Mouse (Mus musculus) MEL (cell line): Measurements from ENCODE around the gene Cdkl5. TPM values are rescaled to one million over a fixed set of nuclear protein-coding genes. Genes with fewer than 3 reads are reported as not detected.

Source experiments
- DNase-seq: peaks from one replicate; pipeline ENCODE4 v3.0.0; 2011; ENCODE audit warnings: low read depth, low spot score
- H3K27ac ChIP-seq: 2 replicates; pipeline ENCODE4 v1.5.1; 2012; ENCODE audit warnings: low read depth, mild to moderate bottlenecking, control low read depth, low read length, moderate library complexity; ENCODE audit not compliant: control insufficient read depth
- H3K27me3 ChIP-seq, 2 experiments: fragments of 150-350 bp in 1 of 2; sonication (generic) in 1 of 2; 2 replicates each; pipeline ENCODE4 v1.6.1; 2012; ENCODE audit warnings: low read length in 2 of 2, mild to moderate bottlenecking in 2 of 2, improper control_type of control experiment in 1 of 2, moderate library complexity in 1 of 2; ENCODE audit not compliant: insufficient read depth in 2 of 2, control insufficient read depth in 1 of 2
- H3K36me3 ChIP-seq, 2 experiments: 2 replicates each; pipeline ENCODE4 v1.6.1; 2012 to 2014; ENCODE audit warnings: low read length in 2 of 2, improper control_type of control experiment in 1 of 2, inconsistent platforms in 1 of 2, mild to moderate bottlenecking in 1 of 2; ENCODE audit not compliant: insufficient read depth in 2 of 2, control insufficient read depth in 1 of 2
- H3K4me1 ChIP-seq, 2 experiments: fragments of 150-350 bp in 1 of 2; sonication (generic) in 1 of 2; 2 replicates each; pipeline ENCODE4 v1.6.1; 2012; ENCODE audit warnings: low read length in 2 of 2, improper control_type of control experiment in 1 of 2, mild to moderate bottlenecking in 1 of 2; ENCODE audit not compliant: insufficient read depth in 2 of 2, control insufficient read depth in 1 of 2
- H3K4me3 ChIP-seq, 2 experiments: fragments of 150-350 bp in 1 of 2; sonication (generic) in 1 of 2; 2 replicates each; pipeline ENCODE4 v1.5.1; 2012; ENCODE audit warnings: low read depth in 2 of 2, low read length in 2 of 2, mild to moderate bottlenecking in 2 of 2, moderate library complexity in 2 of 2, control low read depth in 1 of 2, improper control_type of control experiment in 1 of 2; ENCODE audit not compliant: control insufficient read depth in 1 of 2, insufficient read depth in 1 of 2
- H3K79me2 ChIP-seq: 2 replicates; pipeline ENCODE4 v1.6.1; 2012; ENCODE audit warnings: mild to moderate bottlenecking, low read length, moderate library complexity; ENCODE audit not compliant: control insufficient read depth, poor library complexity, insufficient read depth
- H3K9ac ChIP-seq: 2 replicates; pipeline ENCODE4 v1.6.1; 2012; ENCODE audit warnings: low read depth, mild to moderate bottlenecking, control low read depth, low read length, moderate library complexity; ENCODE audit not compliant: control insufficient read depth, poor library complexity, severe bottlenecking
- H3K9me3 ChIP-seq: fragments of 150-350 bp; sonication (generic); replicated peaks from 2 replicates; pipeline ENCODE4 v1.6.1; 2012; ENCODE audit warnings: mild to moderate bottlenecking, low read length, improper control_type of control experiment, moderate library complexity; ENCODE audit not compliant: insufficient read depth
- BHLHE40 ChIP-seq: IDR thresholded peaks from 2 replicates; pipeline ENCODE4 v1.6.1; 2012; ENCODE audit warnings: low read depth, mild to moderate bottlenecking, inconsistent platforms, low read length, improper control_type of control experiment, borderline replicate concordance
- CHD2 ChIP-seq: IDR thresholded peaks from 2 replicates; pipeline ENCODE4 v1.6.1; 2011; ENCODE audit warnings: low read length, improper control_type of control experiment
- CTCF ChIP-seq, 3 experiments: IDR thresholded peaks in 2 of 3; conservative IDR thresholded peaks in 1 of 3; 2 replicates each; pipeline ENCODE4 v1.5.1; 2011 to 2012; ENCODE audit warnings: low read length in 3 of 3, low read depth in 2 of 3, mild to moderate bottlenecking in 2 of 3, improper control_type of control experiment in 1 of 3, inconsistent platforms in 1 of 3, mixed read lengths in 1 of 3, moderate library complexity in 1 of 3; ENCODE audit not compliant: control insufficient read depth in 1 of 3, insufficient read depth in 1 of 3, poor library complexity in 1 of 3, severe bottlenecking in 1 of 3
- EP300 ChIP-seq, 2 experiments: IDR thresholded peaks; 2 replicates each; pipeline ENCODE4 v1.6.1; 2011; ENCODE audit warnings: improper control_type of control experiment in 2 of 2, low read length in 2 of 2, low read depth in 1 of 2, mild to moderate bottlenecking in 1 of 2
- ETS1 ChIP-seq: IDR thresholded peaks from 2 replicates; pipeline ENCODE4 v1.6.1; 2012; ENCODE audit warnings: low read depth, mild to moderate bottlenecking, inconsistent platforms, low read length, improper control_type of control experiment, moderate library complexity
- GATA1 ChIP-seq: IDR thresholded peaks from 2 replicates; pipeline ENCODE4 v1.6.1; 2011; ENCODE audit warnings: low read depth, low read length, improper control_type of control experiment
- HCFC1 ChIP-seq: IDR thresholded peaks from 2 replicates; pipeline ENCODE4 v1.6.1; 2012; ENCODE audit warnings: low read depth, mild to moderate bottlenecking, inconsistent platforms, low read length, improper control_type of control experiment, moderate library complexity
- JUND ChIP-seq: IDR thresholded peaks from 2 replicates; pipeline ENCODE4 v1.6.1; 2011; ENCODE audit warnings: low read depth, mild to moderate bottlenecking, improper control_type of control experiment, low read length
- KAT2A ChIP-seq: conservative IDR thresholded peaks from 2 replicates; pipeline ENCODE4 v1.6.1; 2012; ENCODE audit warnings: low read depth, low read length, improper control_type of control experiment, inconsistent platforms
- MAFK ChIP-seq: IDR thresholded peaks from 2 replicates; pipeline ENCODE4 v1.6.1; 2011; ENCODE audit warnings: low read depth, mild to moderate bottlenecking, low read length, improper control_type of control experiment, borderline replicate concordance
- MAX ChIP-seq: IDR thresholded peaks from 2 replicates; pipeline ENCODE4 v1.6.1; 2011; ENCODE audit warnings: low read length, improper control_type of control experiment
- MAZ ChIP-seq: IDR thresholded peaks from 2 replicates; pipeline ENCODE4 v1.6.1; 2012; ENCODE audit warnings: low read depth, mild to moderate bottlenecking, inconsistent platforms, low read length, improper control_type of control experiment
- MEF2A ChIP-seq: IDR thresholded peaks from 2 replicates; pipeline ENCODE4 v1.6.1; 2014; ENCODE audit warnings: low read depth, mild to moderate bottlenecking, inconsistent platforms, low read length, improper control_type of control experiment; ENCODE audit not compliant: poor library complexity, insufficient replicate concordance, severe bottlenecking; ENCODE audit errors: extremely low read depth
- MYB ChIP-seq: IDR thresholded peaks from 2 replicates; pipeline ENCODE4 v1.6.1; 2011; ENCODE audit warnings: mild to moderate bottlenecking, low read depth, low read length, improper control_type of control experiment
- NELFE ChIP-seq: IDR thresholded peaks from 2 replicates; pipeline ENCODE4 v1.6.1; 2011; ENCODE audit warnings: low read depth, low read length, improper control_type of control experiment
- POLR2A ChIP-seq, 2 experiments: IDR thresholded peaks; 2 replicates each; pipeline ENCODE4 v1.6.1; 2011 to 2012; ENCODE audit warnings: low read length in 2 of 2, mild to moderate bottlenecking in 2 of 2, control low read depth in 1 of 2, improper control_type of control experiment in 1 of 2, low read depth in 1 of 2, moderate library complexity in 1 of 2; ENCODE audit not compliant: control insufficient read depth in 1 of 2, insufficient read depth in 1 of 2, poor library complexity in 1 of 2
- POLR2AphosphoS2 ChIP-seq: IDR thresholded peaks from 2 replicates; pipeline ENCODE4 v1.6.1; 2011; ENCODE audit warnings: low read length, improper control_type of control experiment
- POLR2AphosphoS5 ChIP-seq: IDR thresholded peaks from 2 replicates; pipeline ENCODE4 v1.6.1; 2012; ENCODE audit warnings: low read depth, borderline replicate concordance, mild to moderate bottlenecking, inconsistent platforms, low read length, moderate library complexity, mixed read lengths
- SIN3A ChIP-seq: IDR thresholded peaks from 2 replicates; pipeline ENCODE4 v1.6.1; 2012; ENCODE audit warnings: low read length, improper control_type of control experiment, inconsistent platforms
- TAL1 ChIP-seq: IDR thresholded peaks from 2 replicates; pipeline ENCODE4 v1.6.1; 2012; ENCODE audit warnings: mild to moderate bottlenecking, inconsistent platforms, low read length, moderate library complexity, mixed read lengths
- TBP ChIP-seq: IDR thresholded peaks from 2 replicates; pipeline ENCODE4 v1.8.0; 2011; ENCODE audit warnings: low read depth, low read length, improper control_type of control experiment
- TCF12 ChIP-seq: IDR thresholded peaks from 2 replicates; pipeline ENCODE4 v1.6.1; 2014; ENCODE audit warnings: low read depth, mild to moderate bottlenecking, inconsistent platforms, low read length, improper control_type of control experiment, moderate library complexity
- USF2 ChIP-seq, 2 experiments: IDR thresholded peaks; 2 replicates each; pipeline ENCODE4 v1.6.1; 2011 to 2012; ENCODE audit warnings: improper control_type of control experiment in 2 of 2, low read length in 2 of 2, borderline replicate concordance in 1 of 2, inconsistent platforms in 1 of 2, low read depth in 1 of 2, mild to moderate bottlenecking in 1 of 2; ENCODE audit not compliant: insufficient read depth in 1 of 2
- ZKSCAN1 ChIP-seq: IDR thresholded peaks from 2 replicates; pipeline ENCODE4 v1.6.1; 2012; ENCODE audit warnings: low read depth, mild to moderate bottlenecking, inconsistent platforms, low read length, improper control_type of control experiment, moderate library complexity
- ZNF384 ChIP-seq: IDR thresholded peaks from 2 replicates; pipeline ENCODE4 v1.6.1; 2012; ENCODE audit warnings: low read depth, mild to moderate bottlenecking, inconsistent platforms, low read length, improper control_type of control experiment
- polyA plus RNA-seq, 2 experiments: library from polyadenylated mRNA; stranded (reverse) in 1 of 2; unstranded in 1 of 2; fragments of >175 nt in 1 of 2; fragments of >200 nt in 1 of 2; gene quantifications; 2 replicates each; pipeline versions ENCODE4 v1.2.1 to v1.2.4; 2012; ENCODE audit warnings: low replicate concordance in 2 of 2, low read depth in 1 of 2; ENCODE audit not compliant: insufficient read length in 2 of 2, insufficient read depth in 1 of 2, missing spikeins in 1 of 2
- total RNA-seq: library from RNA; depleted of rRNA; stranded (reverse); fragments of 300-350 nt; gene quantifications from 2 replicates; pipeline ENCODE4 v1.2.3, GENCODE M21; 2012

The Cdkl5 gene
- total and polyA plus RNA-seq, 3 experiments = 1.7 to 2.8 TPM; not detected in 1

GRCm38 (mm10) chrX:160794920-160795319, 199.6 kb downstream of the Cdkl5 start:
- DNase-seq = no peak
- Histone ChIP-seq H3K27ac (no peak overlapping the region), H3K36me3 (no peaks in the 10 kb centered on the region; a peak in 1 of 4 replicates), H3K27me3 (no peaks in the 10 kb centered on the region), H3K9me3 (no peaks in the 10 kb centered on the region), H3K9ac (no peak overlapping the region), H3K4me1 (no peaks in the 10 kb centered on the region), H3K4me3 (no peak overlapping the region), H3K79me2 (no peaks in the 10 kb centered on the region)
- TF ChIP-seq HCFC1 (no peak), TAL1 (no peak), GATA1 (no peak), ETS1 (no peak), USF2 (IDR thresholded peaks at IDR 0.05; ENCODE audit: borderline replicate concordance in 1 of 2, insufficient read depth in 1 of 2, low read depth in 1 of 2, low read length in 2 of 2) (no peak), TBP (no peak), POLR2A (IDR thresholded peaks at IDR 0.05; ENCODE audit: control insufficient read depth in 1 of 2, insufficient read depth in 1 of 2, low read depth in 1 of 2, low read length in 2 of 2, poor library complexity in 1 of 2) (no peak), ZNF384 (no peak), EP300 (IDR thresholded peaks at IDR 0.05; ENCODE audit: low read depth in 1 of 2, low read length in 2 of 2) (no peak), BHLHE40 (no peak), MYB (no peak)

DNA sequence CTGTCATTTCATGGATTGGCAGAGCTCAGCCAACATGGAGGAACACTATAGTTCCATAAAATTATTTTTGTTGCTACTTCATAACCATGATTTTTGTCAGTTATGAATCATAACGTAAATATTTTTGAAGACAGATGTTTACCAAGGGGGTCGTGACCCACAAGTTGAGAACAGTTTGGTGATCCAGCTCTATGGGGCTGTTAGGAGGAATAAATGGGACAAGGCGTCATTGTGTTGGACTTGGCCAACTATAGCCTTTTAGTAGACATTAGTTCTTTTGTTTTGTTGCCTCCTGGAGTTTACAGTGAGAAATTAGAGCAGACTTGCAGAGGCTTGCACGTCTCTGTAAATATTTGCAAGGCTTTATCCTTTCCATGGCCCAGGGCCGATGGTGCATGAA, 212.2 kb downstream of the Cdkl5 start:
- DNase-seq = no peak
- no peaks in the 10 kb centered on the region for H3K9me3 ChIP-seq

More for the DNA sequence above, 212.2 kb downstream of the Cdkl5 start:
- no peaks in the 10 kb centered on the region for H3K79me2 ChIP-seq
- H3K27me3 ChIP-seq = no peaks in the 10 kb centered on the region
- H3K4me1 ChIP-seq = no peaks in the 10 kb centered on the region
- no peak overlapping the region for H3K9ac ChIP-seq
- H3K4me3 ChIP-seq = no peak overlapping the region
- no peaks in the 10 kb centered on the region for H3K36me3 ChIP-seq
- TF ChIP-seq POLR2A (IDR thresholded peaks at IDR 0.05; ENCODE audit: control insufficient read depth in 1 of 2, insufficient read depth in 1 of 2, low read depth in 1 of 2, low read length in 2 of 2, poor library complexity in 1 of 2) (no peak), ETS1 (no peak), BHLHE40 (no peak), JUND (no peak), NELFE (no peak), TCF12 (no peak), SIN3A (no peak), POLR2AphosphoS5 (no peak), GATA1 (no peak), CTCF (IDR thresholded peaks at IDR 0.05 in 2 of 3, conservative IDR thresholded peaks at IDR 0.05 in 1 of 3; ENCODE audit: control insufficient read depth in 1 of 3, insufficient read depth in 1 of 3, low read depth in 2 of 3, low read length in 3 of 3, poor library complexity in 1 of 3, severe bottlenecking in 1 of 3) (no peak), CHD2 (no peak), POLR2AphosphoS2 (no peak), MAFK (no peak), KAT2A (no peak), ZKSCAN1 (no peak), MAZ (no peak), MAX (no peak), MYB (no peak), TAL1 (no peak), MEF2A (no peak)
- no peak overlapping the region for H3K27ac ChIP-seq
